Mouse (Mus musculus): ENCODE data around the gene Ywhae.
"Not testable (repeated sequence)": the region's sequence is repeated elsewhere in the genome, so short reads cannot be mapped to it uniquely, and the experiment has no call there.

Gene Ywhae

DNA sequence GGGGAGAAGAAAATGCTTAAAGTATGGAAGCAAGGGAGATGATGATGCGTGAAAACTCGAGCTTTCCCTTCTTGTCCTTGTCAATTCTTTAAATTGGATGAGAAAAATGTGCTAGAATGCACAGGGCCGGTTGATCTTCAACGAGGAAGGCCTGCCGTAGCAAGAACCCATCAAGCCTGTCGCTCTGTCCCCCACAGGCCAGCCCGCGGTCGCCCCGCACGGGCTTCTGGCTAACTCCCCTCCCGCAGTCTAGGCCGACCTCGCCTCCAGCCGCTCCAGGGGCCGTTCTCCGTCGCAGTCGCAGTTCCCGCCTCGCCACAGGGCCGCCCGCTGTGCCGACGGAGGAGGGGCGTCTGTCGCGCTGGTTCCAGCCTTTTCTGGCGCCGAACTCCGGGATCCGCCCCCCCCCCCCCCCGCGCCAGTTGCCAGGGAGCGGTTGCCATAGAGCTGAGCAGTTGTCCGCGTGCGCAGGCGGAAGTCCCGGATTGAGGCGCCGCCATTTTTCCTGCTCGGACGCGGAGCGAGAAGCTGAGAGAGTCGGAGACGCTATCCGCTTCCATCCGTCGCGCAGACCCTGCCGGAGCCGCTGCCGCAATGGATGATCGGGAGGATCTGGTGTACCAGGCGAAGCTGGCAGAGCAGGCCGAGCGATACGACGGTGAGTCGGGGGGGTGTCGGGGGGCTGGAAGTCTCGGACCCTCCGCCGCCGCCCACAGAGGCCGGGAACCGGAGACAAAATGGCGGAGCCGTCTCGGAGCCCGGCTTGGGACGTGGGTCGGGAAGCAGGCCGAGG is at the start of gene Ywhae:
Gene Ywhae (plus strand): TSS at position 436 of the 793 bp plus-strand sequence.
- peak; percentile 94 for DNase-seq (ENCODE audit: low read depth, low spot score)

DNA sequence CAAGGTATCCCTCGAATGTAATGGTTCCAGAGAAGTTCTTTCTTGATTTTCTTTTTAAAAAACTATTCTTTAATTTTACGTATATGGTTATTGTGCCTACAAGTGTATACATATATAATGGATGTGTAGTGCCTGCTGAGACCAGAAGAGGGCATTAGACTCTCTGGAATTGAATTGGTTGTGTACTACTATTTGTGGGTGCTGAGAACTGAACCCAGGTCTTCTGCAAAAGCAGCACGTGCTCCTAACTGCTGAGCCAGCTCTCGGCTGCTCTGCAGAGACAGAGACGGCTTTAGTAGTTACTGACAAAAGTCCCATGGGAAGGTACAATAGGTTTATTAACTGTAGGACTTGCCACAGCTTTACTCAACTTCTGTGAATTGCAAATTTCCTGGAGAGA is 48.2 kb upstream of the Ywhae start:
- DNase-seq (ENCODE audit: low read depth, low spot score), result no peak

DNA sequence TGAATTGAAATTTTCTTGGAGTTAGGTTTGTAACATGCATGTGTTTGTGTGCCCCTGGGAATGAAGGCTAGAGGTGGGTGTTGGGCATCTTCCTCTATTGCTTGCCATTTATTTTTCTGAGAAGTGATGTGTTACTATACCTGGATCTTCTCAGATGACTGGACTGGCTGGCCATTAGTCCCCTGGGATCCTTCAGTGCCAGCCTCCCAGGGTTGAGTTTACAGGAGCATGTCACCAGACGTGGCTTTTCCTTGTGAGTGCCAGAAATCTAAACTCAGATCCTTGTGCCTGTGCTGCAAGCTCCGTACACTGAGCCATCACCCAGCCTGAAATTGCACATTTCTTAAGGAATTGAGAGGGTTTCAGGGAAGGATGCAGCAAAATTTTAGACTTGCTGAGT is 47.7 kb upstream of the Ywhae start:
- DNase-seq (ENCODE audit: low read depth, low spot score), result no peak

DNA sequence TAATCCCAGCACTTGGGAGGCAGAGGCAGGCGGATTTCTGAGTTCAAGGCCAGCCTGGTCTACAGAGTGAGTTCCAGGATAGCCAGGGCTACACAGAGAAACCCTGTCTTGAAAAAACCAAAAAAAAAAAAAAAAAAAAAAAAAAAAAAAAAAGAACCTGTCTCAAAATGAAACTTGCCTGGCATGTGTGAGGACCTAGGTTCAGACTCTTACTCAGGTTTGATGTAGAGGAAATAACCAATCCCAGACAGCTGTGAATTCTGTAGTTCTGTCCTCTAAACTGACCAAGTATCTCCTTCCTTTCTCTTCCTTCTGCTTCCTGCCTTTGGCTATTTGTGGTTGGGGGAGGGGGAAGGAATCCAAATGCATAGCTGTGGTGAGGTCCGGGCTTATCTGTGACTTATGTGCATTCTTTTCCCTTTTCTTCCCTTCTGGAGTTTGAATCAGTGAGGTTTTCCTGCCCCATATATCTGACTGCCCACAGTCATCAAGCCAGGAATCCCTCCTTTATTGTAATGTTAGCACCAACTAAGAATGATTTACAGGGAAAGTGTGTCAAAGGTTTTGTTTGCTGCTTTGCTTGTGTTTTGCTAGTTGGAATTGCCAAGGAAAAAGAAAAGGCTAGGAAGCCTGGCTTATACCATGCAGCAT is 45.2 kb upstream of the Ywhae start:
- DNase-seq (ENCODE audit: low read depth, low spot score), result peak; percentile 13

DNA sequence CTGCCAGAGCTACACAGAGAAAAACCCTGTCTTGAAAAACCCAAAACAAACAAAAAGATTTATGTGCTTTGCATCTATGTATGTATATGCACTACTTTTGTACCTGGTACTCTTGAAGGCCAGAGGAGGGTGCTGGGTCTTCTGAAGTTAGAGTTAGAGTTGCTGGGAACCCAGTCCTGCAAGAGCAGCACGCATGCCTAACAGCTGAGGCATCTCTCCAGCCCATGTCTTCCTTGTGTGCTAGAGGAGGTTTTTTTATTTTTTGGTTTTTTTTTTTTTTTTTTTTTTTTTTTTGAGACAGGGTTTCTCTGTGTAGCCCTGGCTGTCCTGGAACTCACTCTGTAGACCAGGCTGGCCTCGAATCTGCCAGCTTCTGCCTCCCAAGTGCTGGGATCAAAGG is 44.5 kb upstream of the Ywhae start:
- no peak for DNase-seq (ENCODE audit: low read depth, low spot score)

DNA sequence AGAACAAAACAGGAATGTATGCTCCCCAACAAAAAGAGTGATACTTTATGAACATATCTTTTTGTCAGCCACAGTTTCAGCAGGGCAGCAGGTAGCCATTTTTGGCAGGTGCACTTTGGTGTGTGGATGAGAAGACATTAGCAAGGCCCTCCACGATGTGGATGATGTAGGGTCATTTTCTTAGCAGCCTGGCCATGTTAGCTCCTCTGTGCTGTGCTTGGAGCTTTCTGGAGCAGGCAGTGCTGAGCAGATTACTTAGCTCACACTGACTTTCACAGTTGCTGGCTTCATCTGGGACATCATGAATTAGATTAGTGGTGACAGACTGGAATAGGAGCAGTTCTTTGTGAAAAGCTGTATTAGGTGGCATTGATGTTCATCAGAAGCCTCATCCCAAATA is 42.7 kb upstream of the Ywhae start:
- no peak for DNase-seq (ENCODE audit: low read depth, low spot score)

DNA sequence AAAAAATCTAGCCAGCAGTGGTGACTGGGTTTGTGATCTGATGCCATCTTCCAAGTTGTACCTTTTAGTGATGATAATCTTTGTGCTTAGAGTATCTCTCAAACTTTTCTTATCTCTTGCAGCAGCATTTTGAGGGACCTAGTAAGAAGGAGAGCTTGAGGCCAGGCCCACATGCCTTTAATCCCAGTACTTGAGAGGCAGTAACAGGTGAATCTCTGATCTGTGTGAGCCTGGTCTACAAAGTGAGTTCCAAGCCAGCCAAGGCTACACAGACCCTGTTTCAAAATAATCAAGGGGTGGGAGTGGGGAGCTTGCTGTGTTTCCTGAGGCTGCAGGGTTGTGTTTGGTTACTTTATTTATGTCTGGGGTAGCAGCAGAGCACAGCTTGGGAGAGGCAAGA is 41.6 kb upstream of the Ywhae start:
- no peak for DNase-seq (ENCODE audit: low read depth, low spot score)

DNA sequence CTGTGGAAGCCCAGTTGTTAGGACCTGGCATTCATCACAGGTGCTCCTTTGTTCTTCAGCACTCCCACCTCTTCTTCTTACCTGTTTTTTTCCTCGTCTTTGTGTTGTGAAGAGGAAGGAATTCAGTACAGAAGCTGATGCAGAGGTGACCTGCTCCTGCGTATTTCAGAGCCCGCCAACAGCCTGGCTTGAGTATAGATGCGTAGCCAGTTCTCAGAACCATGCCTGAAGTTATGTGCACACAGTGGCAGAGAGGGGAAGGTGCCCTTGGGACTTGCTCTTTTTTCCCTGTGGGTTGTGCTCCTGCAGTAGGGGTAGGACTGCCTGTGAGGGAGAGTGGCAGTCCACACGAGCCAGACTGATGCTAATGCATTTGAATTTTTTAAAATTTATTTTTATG is 39.1 kb upstream of the Ywhae start:
- no peak for DNase-seq (ENCODE audit: low read depth, low spot score)

DNA sequence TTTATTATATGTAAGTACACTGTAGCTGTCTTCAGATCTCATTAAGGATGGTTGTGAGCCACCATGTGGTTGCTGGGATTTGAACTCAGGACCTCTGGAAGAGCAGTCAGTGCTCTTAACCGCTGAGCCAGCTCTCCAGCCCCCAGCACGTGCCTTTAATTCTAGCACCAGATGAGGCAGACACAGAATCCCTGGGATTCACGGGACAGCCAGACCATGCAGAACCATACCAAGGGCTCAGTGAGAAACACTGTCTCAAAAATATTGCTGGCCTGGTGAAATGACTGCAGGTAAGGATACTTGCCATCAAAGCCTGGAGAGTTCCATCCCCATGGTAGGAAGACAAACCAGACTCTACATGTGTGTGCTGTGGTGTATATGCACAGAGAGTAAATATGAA is 35.2 kb upstream of the Ywhae start:
- not testable (repeated sequence) for DNase-seq (ENCODE audit: low read depth, low spot score)

DNA sequence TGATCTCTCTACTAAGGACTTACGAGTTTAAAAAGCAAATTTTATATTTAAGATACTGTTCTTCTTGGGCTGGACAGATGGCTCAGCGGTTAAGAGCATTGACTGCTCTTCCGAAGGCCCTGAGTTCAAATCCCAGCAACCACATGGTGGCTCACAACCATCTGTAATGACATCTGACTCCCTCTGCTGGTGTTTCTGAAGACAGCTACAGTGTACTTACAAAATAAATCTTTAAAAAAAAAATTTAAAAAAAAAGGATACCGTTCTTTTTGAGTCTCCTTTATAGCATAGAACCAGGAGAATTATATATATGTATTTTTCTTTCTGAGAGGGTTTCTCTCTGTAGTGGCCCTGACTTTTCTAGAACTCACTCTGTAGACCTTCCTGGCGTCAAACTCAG is 32.1 kb upstream of the Ywhae start:
- DNase-seq (ENCODE audit: low read depth, low spot score), result no peak

DNA sequence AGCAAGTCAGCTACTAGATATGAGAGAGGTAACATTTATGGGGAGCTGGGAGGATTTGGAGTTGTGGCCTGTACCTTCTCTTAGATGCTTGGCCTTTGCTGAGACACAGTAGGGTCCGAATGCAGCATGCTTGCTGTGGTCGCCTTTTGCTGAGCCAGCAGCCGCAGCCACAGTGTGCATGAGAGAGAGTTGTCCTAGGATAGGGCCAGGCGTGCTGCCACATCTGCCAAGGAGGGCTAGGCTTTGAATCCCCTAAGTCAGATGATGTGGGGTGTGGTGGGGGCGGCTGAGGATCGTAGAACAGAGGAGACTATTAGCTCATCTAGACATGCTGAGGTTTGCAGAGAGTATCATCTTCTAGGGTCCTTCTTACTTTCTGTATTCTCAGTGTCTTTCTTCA is 29.9 kb upstream of the Ywhae start:
- DNase-seq (ENCODE audit: low read depth, low spot score), result no peak

DNA sequence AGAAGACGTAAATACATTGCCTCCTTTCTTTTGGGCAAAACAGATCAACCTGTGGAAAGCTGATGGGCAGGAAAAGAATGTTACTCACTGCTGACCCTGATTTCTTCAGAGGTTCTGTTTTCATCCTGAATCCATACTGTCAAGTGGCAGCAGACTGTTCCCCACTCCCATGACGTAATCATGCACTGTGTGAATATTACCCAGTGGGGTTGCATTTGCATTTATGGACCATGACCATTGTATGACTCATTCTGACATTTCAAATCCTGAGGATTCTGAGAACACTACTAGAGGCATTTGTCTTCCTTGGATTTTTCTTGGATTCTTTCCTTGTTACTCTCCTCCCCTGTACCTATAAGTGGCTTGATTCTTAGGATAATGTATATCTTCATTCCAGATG is 28.9 kb upstream of the Ywhae start:
- no peak for DNase-seq (ENCODE audit: low read depth, low spot score)

DNA sequence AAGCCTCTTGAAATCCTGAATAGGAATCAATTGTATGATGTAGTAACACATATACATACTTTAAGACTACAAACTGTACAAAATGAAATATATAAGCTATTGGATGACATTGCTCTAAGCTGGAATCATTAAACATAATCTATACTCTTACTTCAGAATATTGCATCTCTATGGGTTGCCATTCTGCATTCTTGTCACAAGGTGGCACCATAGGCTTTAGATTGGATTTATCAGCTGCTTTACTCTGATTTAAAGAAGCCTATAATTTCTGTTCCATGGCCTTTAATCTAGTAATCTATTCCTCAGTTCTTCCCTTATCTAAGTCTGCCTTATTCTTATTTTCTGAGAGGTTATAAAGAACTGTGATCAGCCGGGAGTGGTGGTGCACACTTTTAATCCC is 18.7 kb upstream of the Ywhae start:
- DNase-seq (ENCODE audit: low read depth, low spot score), result no peak

DNA sequence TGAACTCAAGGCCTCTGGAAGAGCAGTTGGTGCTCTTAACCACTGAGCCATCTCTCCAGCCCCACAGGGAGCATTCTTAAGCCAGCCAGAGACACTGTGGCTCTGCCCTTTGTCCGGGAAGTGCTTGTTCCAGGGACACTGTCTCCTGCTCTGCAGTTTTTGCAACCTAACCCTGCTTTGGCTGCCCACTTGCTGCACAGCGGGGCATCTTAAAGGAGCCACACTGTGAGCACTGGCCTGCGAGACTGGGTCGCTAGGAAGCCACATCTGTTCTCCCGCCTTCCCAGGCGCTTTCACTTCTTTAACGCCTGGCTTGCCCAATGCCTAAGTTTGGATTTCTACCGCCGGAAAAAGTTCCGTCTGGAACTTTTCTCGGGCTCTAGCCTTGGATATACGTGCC is 17.1 kb upstream of the Ywhae start:
- DNase-seq (ENCODE audit: low read depth, low spot score), result no peak

DNA sequence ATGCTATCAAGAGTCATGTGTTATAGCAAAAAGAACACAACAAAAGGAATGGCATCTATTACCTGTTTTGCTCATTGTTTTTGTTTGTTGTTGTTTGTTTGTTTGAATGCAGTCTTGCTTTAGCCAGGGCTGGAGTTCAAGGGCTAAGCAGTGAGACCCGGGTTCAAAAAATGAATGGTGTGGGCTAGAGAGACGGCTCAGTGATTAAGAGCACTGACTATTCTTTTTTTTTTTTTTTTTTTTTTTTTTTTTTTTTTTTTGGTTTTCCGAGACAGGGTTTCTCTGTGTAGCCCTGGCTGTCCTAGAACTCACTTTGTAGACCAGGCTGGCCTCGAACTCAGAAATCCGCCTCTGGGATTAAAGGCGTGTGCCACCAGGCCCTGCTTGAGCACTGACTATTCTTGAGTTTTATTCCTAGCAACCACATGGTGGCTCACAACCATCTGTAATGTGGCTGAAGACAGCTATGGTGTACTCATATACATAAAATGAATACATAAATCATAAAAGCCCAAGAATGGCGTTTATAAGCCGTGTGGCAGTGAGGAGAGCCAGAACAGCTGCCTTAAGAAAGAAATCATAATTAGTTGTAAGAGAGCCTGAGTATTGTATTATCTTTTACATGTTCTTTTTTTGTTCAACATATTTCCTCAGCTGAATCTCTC is 15.9 kb upstream of the Ywhae start:
- no peak for DNase-seq (ENCODE audit: low read depth, low spot score)

DNA sequence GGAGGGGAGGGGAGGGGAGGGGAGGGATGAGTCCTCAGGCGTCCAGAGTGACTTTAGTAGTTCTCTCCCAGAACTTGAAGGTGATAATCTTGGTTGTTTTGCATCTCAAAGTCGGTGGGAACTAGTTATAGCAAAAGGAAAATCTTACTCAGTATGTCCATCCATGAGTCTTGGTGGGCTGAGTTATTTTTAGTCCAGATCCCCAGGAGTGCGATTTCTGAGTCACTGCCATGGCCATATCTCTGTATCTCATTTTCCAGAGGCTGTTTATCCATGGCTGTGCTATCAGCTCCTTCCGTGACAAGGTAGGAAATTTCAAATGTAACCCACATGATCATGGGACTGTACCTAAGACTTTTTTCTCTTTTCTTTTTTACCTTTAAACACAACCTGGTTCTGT is 10.3 kb upstream of the Ywhae start:
- DNase-seq (ENCODE audit: low read depth, low spot score), result no peak

DNA sequence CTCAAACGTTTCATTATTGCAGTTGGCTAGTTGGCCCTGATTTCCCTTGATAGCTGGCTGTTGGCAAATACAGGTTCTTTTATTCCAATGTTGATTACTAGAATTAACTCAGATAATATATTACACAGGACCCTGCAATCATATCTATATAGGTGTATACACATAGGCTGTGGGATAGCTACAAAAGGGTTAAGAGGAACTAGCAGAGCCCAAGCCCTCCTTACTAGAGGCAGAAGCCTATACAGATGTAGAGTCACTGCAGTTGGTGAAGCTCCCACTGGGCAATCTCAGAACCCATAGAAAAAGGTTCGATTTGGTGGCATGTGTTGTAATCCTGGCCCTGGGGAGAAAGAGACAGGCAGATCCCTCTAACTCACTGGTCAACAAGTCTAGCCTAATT is 5.5 kb upstream of the Ywhae start:
- DNase-seq (ENCODE audit: low read depth, low spot score), result no peak

DNA sequence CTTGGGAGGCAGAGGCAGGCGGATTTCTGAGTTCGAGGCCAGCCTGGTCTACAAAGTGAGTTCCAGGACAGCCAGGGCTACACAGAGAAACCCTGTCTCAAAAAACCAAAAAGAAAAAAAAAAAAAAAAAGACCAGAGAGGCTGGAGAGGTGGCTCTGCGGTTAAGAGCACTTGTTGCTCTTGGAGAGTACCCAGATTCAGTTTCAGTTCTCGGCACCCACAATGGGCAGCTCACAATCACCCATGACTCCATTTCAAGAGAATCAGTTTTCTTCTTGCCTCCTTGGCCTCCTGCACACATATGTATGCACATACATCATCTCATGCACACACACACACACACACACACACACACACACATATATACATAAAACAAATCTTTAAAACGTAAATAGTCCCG is 5.0 kb upstream of the Ywhae start:
- DNase-seq (ENCODE audit: low read depth, low spot score), result not testable (repeated sequence)

DNA sequence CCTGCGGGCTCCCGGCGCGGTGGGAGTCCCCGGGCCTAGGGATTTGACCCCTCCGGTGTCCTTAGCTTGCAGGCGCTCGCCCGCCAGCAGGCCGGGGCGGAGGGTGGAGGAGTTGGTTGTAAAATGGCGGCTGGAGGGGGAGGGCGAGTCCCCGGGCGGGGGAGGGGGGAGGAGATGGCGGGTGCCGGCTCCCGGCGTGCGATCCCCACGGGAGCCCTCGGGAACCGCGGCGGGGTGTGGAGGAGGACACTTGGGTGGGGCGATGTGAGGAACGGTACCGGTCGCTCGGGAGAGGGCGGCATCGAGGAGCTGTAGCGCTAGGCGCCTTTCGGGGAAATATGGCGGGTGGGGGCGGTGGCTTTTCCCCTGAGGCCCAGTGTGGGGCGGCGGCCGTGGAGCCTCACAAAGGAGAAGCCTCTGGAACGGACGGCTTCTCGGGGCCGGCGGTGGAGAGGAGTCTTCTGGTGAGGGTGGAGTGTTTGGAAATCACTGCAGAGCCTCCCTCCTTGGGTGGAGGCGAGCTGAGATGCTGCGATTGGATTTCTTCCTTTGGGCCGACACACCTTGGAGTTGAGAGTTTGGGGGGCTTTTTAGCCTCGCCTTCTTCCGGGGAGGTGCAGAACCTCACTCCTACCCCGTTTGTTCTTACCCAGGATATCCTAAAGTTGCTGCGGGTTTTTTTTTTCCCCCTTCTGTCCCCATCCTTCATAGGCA is 715 bp downstream of the Ywhae start:
- DNase-seq (ENCODE audit: low read depth, low spot score), result no peak

DNA sequence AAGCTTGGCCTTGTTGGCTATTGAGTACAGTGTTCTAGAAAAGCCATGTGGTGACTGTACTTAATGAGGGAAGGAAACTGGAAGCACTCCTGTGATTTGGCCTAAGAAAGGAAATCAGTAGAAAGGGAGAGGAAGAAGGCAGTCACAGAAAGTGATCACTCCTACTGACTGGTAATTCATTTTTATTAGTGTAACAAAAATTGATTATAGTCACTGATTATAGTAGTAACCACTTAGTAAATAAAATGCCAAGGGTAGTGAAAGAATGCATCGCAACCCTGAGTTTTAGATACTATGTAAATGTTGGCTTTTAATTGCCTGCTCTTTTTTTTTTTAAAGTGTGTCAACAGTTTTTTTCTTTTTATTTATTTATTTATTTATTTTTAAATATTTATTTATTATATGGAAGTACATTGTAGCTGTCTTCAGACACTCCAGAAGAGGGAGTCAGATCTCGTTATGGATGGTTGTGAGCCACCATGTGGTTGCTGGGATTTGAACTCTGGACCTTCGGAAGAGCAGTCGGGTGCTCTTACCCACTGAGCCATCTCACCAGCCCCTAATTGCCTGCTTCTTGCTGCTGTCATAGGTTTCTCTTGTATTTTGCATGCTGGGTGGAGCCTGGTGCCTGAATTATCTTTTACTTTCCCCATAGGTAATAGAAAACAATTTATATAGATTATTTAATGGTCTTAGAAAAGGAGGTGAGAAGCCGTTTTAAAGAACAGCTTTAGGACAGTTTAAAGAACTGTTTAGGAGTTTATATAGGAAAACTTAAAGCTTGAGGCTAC is 3.0 kb downstream of the Ywhae start:
- no peak for DNase-seq (ENCODE audit: low read depth, low spot score)

DNA sequence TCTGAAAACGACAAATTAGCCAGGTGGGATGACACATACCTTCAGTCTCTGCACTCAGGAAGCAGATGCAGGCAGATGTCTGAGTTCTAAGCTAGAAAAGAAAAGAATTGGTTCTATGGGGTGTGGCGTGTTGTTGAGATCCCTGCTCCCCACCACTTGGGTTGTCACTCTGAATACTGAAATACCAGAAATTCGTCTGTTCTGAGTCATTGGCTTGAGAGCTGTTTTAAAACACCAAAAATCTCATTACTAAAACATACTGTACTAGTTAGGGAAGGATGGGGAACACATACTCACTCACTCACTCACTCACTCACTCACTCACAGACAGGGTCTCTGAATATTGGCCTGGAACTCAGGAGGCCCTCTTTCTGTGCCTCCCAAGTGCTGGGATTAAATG is 4.3 kb downstream of the Ywhae start:
- DNase-seq (ENCODE audit: low read depth, low spot score), result no peak
